Mouse (Mus musculus): ENCODE results near the gene Col23a1.

- no peak for TF ChIP-seq POLR2A (IDR thresholded peaks at IDR 0.05; ENCODE audit: low read depth, low read length)
- no peak for TF ChIP-seq CTCF (conservative IDR thresholded peaks at IDR 0.05; ENCODE audit: insufficient read depth, insufficient read length, low read depth, low read length)
Observed at GRCm38 (mm10) chr11:51515346-51515745, 225.6 kb downstream of the Col23a1 start.

All from kidney, adult 2 months (tissue).